Mouse (Mus musculus) embryonic facial prominence, embryonic 11.5 days (tissue): ENCODE measurements around the gene Capns2. TPM values are rescaled to one million over a fixed set of nuclear protein-coding genes. Genes with fewer than 3 reads are reported as not detected.

ENCODE experiments used
- ATAC-seq: fragments of 200-750 bp; cut with Nextera tagmentation; replicated peaks from 2 replicates; pipeline ENCODE4 v1.8.0; 2017; ENCODE audit warnings: low read depth; ENCODE audit not compliant: insufficient number of reproducible peaks, low FRiP score, low TSS enrichment
- DNase-seq: peaks from one replicate; pipeline ENCODE4 v3.0.0-alpha.2; 2015; ENCODE audit warnings: low spot score
- H3K27ac ChIP-seq: fragments of 300-500 bp; sonication (generic); replicated peaks from 2 replicates; pipeline ENCODE4 v1.5.1; 2014; ENCODE audit warnings: mild to moderate bottlenecking, low read depth, low read length, control low read depth
- H3K27me3 ChIP-seq: fragments of 300-500 bp; sonication (generic); 2 replicates; pipeline ENCODE4 v1.6.1; 2014; ENCODE audit warnings: mild to moderate bottlenecking, low read length, moderate library complexity, mixed read lengths; ENCODE audit not compliant: control insufficient read depth, insufficient read depth
- H3K36me3 ChIP-seq: fragments of 300-500 bp; sonication (generic); replicated peaks from 2 replicates; pipeline ENCODE4 v1.6.1; 2014; ENCODE audit warnings: low read depth, mild to moderate bottlenecking, low read length, moderate library complexity, mixed read lengths; ENCODE audit not compliant: control insufficient read depth, insufficient read depth
- H3K4me1 ChIP-seq: fragments of 300-500 bp; sonication (generic); 2 replicates; pipeline ENCODE4 v1.6.1; 2014; ENCODE audit warnings: low read length, mixed read lengths; ENCODE audit not compliant: control insufficient read depth, insufficient read depth
- H3K4me2 ChIP-seq: fragments of 300-500 bp; sonication (generic); 2 replicates; pipeline ENCODE4 v1.6.1; 2014; ENCODE audit warnings: low read depth, mild to moderate bottlenecking, control low read depth, low read length, moderate library complexity
- H3K4me3 ChIP-seq: fragments of 300-500 bp; sonication (generic); 2 replicates; pipeline ENCODE4 v1.5.1; 2014; ENCODE audit warnings: low read depth, low read length, control low read depth
- H3K9ac ChIP-seq: fragments of 300-500 bp; sonication (generic); replicated peaks from 2 replicates; pipeline ENCODE4 v1.6.1; 2014; ENCODE audit warnings: mild to moderate bottlenecking, control low read depth, low read length
- H3K9me3 ChIP-seq: fragments of 300-500 bp; sonication (generic); replicated peaks from 2 replicates; pipeline ENCODE4 v1.6.1; 2016; ENCODE audit warnings: mild to moderate bottlenecking, low read length, inconsistent platforms, mixed read lengths; ENCODE audit not compliant: control insufficient read depth
- WGBS: fragments of 180-500 bp; shearing (Covaris S2); extraction: QIAGEN DNeasy Blood & Tissue Kit; methylation state at CpG from one replicate; pipeline ENCODE4 v1.1.7; 2014; 5-methylcytosine and 5-hydroxymethylcytosine counted together
- polyA plus RNA-seq: library from polyadenylated mRNA; unstranded; fragments of >200 nt; fragmentation: Nextera tagmentation; extraction: Ambion mirVana; gene quantifications from 2 replicates; pipeline ENCODE4 v1.2.1, GENCODE M21; 2014

Gene Capns2
- polyA plus RNA-seq, 1 experiment from 2014 or later: not detected

- no peak for ATAC-seq
- H3K4me2 ChIP-seq: no peak overlapping the region
- no peak overlapping the region for H3K27ac ChIP-seq
- no peaks in the 10 kb centered on the region for H3K36me3 ChIP-seq
- no peak for DNase-seq
- H3K4me1 ChIP-seq: no peaks in the 10 kb centered on the region
- no peak overlapping the region for H3K4me3 ChIP-seq
- H3K9me3 ChIP-seq: no peaks in the 10 kb centered on the region
- WGBS: 46% methylated on average over 1 of the region's 1 CpGs
- no peaks in the 10 kb centered on the region for H3K27me3 ChIP-seq
- H3K9ac ChIP-seq: no peak overlapping the region
Observed at GRCm38 (mm10) chr8:92896056-92896455, 5.2 kb upstream of the Capns2 start.

GRCm38 (mm10) chr8:92896611-92897010 is 4.6 kb upstream of the Capns2 start:
- Histone ChIP-seq H3K4me2 (no peak overlapping the region), H3K9me3 (no peaks in the 10 kb centered on the region), H3K4me1 (no peaks in the 10 kb centered on the region), H3K36me3 (no peaks in the 10 kb centered on the region), H3K27ac (no peak overlapping the region), H3K9ac (no peak overlapping the region), H3K27me3 (no peaks in the 10 kb centered on the region), H3K4me3 (no peak overlapping the region)
- DNase-seq (no peak), ATAC-seq (no peak)
- 77% methylated on average over 5 of the region's 5 CpGs for WGBS

- Histone ChIP-seq H3K4me3 (no peak overlapping the region), H3K27ac (no peak overlapping the region), H3K36me3 (no peaks in the 10 kb centered on the region), H3K4me1 (no peaks in the 10 kb centered on the region), H3K4me2 (no peak overlapping the region), H3K9ac (no peak overlapping the region), H3K9me3 (no peaks in the 10 kb centered on the region), H3K27me3 (no peaks in the 10 kb centered on the region)
- WGBS: 86% methylated on average over 4 of the region's 4 CpGs
- no peak for DNase-seq
- no peak for ATAC-seq
Observed at GRCm38 (mm10) chr8:92897794-92898193, 3.4 kb upstream of the Capns2 start.

- 83% methylated on average over 9 of the region's 9 CpGs for WGBS
Observed at GRCm38 (mm10) chr8:92899590-92899989, 1.6 kb upstream of the Capns2 start.

GRCm38 (mm10) chr8:92902981-92903380 is 1.8 kb downstream of the Capns2 start:
- H3K4me3 ChIP-seq: no peak overlapping the region
- H3K27me3 ChIP-seq: no peaks in the 10 kb centered on the region
- WGBS: 73% methylated on average over 2 of the region's 2 CpGs
- no peak overlapping the region for H3K4me2 ChIP-seq
- DNase-seq (no peak), ATAC-seq (no peak)
- no peaks in the 10 kb centered on the region for H3K36me3 ChIP-seq
- H3K9ac ChIP-seq: no peak overlapping the region
- H3K27ac ChIP-seq: no peak overlapping the region
- no peaks in the 10 kb centered on the region for H3K4me1 ChIP-seq
- no peaks in the 10 kb centered on the region for H3K9me3 ChIP-seq

More at GRCm38 (mm10) chr8:92899590-92899989, 1.6 kb upstream of the Capns2 start:
- Histone ChIP-seq H3K36me3 (no peaks in the 10 kb centered on the region), H3K9me3 (no peaks in the 10 kb centered on the region), H3K4me1 (no peaks in the 10 kb centered on the region), H3K4me2 (no peak overlapping the region), H3K9ac (no peak overlapping the region), H3K27ac (no peak overlapping the region), H3K4me3 (no peak overlapping the region), H3K27me3 (no peaks in the 10 kb centered on the region)
- DNase-seq: no peak
- ATAC-seq: no peak

GRCm38 (mm10) chr8:92903488-92904135 is 2.4 kb downstream of the Capns2 start:
- no peak overlapping the region for H3K9ac ChIP-seq
- no peak overlapping the region for H3K4me3 ChIP-seq
- no peaks in the 10 kb centered on the region for H3K4me1 ChIP-seq
- no peaks in the 10 kb centered on the region for H3K27me3 ChIP-seq
- ATAC-seq: no peak
- 89% methylated on average over 11 of the region's 11 CpGs for WGBS
- no peak overlapping the region for H3K27ac ChIP-seq
- H3K4me2 ChIP-seq: no peak overlapping the region
- no peaks in the 10 kb centered on the region for H3K36me3 ChIP-seq
- no peaks in the 10 kb centered on the region for H3K9me3 ChIP-seq
- DNase-seq: no peak

- DNase-seq (no peak), ATAC-seq (no peak)
- Histone ChIP-seq H3K9ac (no peak overlapping the region), H3K4me1 (no peaks in the 10 kb centered on the region), H3K27me3 (no peaks in the 10 kb centered on the region), H3K4me3 (no peak overlapping the region), H3K36me3 (no peaks in the 10 kb centered on the region), H3K4me2 (no peak overlapping the region), H3K27ac (no peak overlapping the region), H3K9me3 (no peaks in the 10 kb centered on the region)
- WGBS: 92% methylated on average over 9 of the region's 9 CpGs
Observed at GRCm38 (mm10) chr8:92906553-92906952, 5.3 kb downstream of the Capns2 start.

- H3K36me3 ChIP-seq: no peaks in the 10 kb centered on the region
- no peak overlapping the region for H3K4me2 ChIP-seq
- no peak for DNase-seq
- H3K27ac ChIP-seq: no peak overlapping the region
- H3K4me3 ChIP-seq: no peak overlapping the region
- WGBS: 80% methylated on average over 2 of the region's 2 CpGs
- H3K4me1 ChIP-seq: no peaks in the 10 kb centered on the region
- ATAC-seq: no peak
- no peaks in the 10 kb centered on the region for H3K9me3 ChIP-seq
- H3K9ac ChIP-seq: no peak overlapping the region
- no peaks in the 10 kb centered on the region for H3K27me3 ChIP-seq
Observed at GRCm38 (mm10) chr8:92908448-92908847, 7.2 kb downstream of the Capns2 start.
